Mouse (Mus musculus): ENCODE results near the gene Gm4131.
"Not testable (repeated sequence)": the region's sequence is repeated elsewhere in the genome, so short reads cannot be mapped to it uniquely, and the experiment has no call there.

Gene Gm4131

GRCm38 (mm10) chr14:62566821-62567220 lies at the start of gene Gm4131:
Gene Gm4131, minus strand, starts transcription at chr14:62566921.
- not testable (repeated sequence) for DNase-seq (ENCODE audit: low read depth, low spot score)

- DNase-seq (ENCODE audit: low read depth, low spot score): no peak
These were observed 43.2 kb upstream of the Gm4131 start for GRCm38 (mm10) chr14:62609904-62610303.

- DNase-seq (ENCODE audit: low read depth, low spot score): no peak
These were observed 41.1 kb upstream of the Gm4131 start for GRCm38 (mm10) chr14:62607791-62608196.

- no peak for DNase-seq (ENCODE audit: low read depth, low spot score)
These were observed 36.1 kb upstream of the Gm4131 start for GRCm38 (mm10) chr14:62602869-62603268.

- DNase-seq (ENCODE audit: low read depth, low spot score): no peak
These were observed 35.5 kb upstream of the Gm4131 start for GRCm38 (mm10) chr14:62602271-62602670.

- no peak for DNase-seq (ENCODE audit: low read depth, low spot score)
These were observed 33.4 kb upstream of the Gm4131 start for GRCm38 (mm10) chr14:62600109-62600522.

GRCm38 (mm10) chr14:62585338-62585737 lies 18.6 kb upstream of the Gm4131 start:
- DNase-seq (ENCODE audit: low read depth, low spot score): no peak

GRCm38 (mm10) chr14:62584637-62585036 lies 17.9 kb upstream of the Gm4131 start:
- DNase-seq (ENCODE audit: low read depth, low spot score): no peak

GRCm38 (mm10) chr14:62581768-62582167 lies 15.0 kb upstream of the Gm4131 start:
- DNase-seq (ENCODE audit: low read depth, low spot score): no peak

GRCm38 (mm10) chr14:62580945-62581344 lies 14.2 kb upstream of the Gm4131 start:
- peak; percentile 73 for DNase-seq (ENCODE audit: low read depth, low spot score)

- DNase-seq (ENCODE audit: low read depth, low spot score): no peak
These were observed 9.1 kb upstream of the Gm4131 start for GRCm38 (mm10) chr14:62575862-62576261.

- no peak for DNase-seq (ENCODE audit: low read depth, low spot score)
These were observed 8.2 kb upstream of the Gm4131 start for GRCm38 (mm10) chr14:62574906-62575305.

GRCm38 (mm10) chr14:62573454-62573853 lies 6.7 kb upstream of the Gm4131 start:
- no peak for DNase-seq (ENCODE audit: low read depth, low spot score)

- DNase-seq (ENCODE audit: low read depth, low spot score): no peak
These were observed 3.6 kb upstream of the Gm4131 start for GRCm38 (mm10) chr14:62570299-62570698.

- DNase-seq (ENCODE audit: low read depth, low spot score): no peak
These were observed 2.7 kb upstream of the Gm4131 start for GRCm38 (mm10) chr14:62569463-62569862.

- DNase-seq (ENCODE audit: low read depth, low spot score): no peak
These were observed 3.0 kb downstream of the Gm4131 start for GRCm38 (mm10) chr14:62563679-62564078.

- peak; percentile 29 for DNase-seq (ENCODE audit: low read depth, low spot score)
These were observed 4.6 kb downstream of the Gm4131 start for GRCm38 (mm10) chr14:62561875-62562748.

- no peak for DNase-seq (ENCODE audit: low read depth, low spot score)
These were observed 9.6 kb downstream of the Gm4131 start for GRCm38 (mm10) chr14:62557111-62557510.

GRCm38 (mm10) chr14:62555840-62556810 lies 10.6 kb downstream of the Gm4131 start:
- DNase-seq (ENCODE audit: low read depth, low spot score): no peak

GRCm38 (mm10) chr14:62555309-62555829 lies 11.4 kb downstream of the Gm4131 start, which contains the start of gene Fam124a:
Gene Fam124a, plus strand, starts transcription at chr14:62555737.
- no peak for DNase-seq (ENCODE audit: low read depth, low spot score)

- DNase-seq (ENCODE audit: low read depth, low spot score): no peak
These were observed 12.9 kb downstream of the Gm4131 start for GRCm38 (mm10) chr14:62553786-62554185.

- DNase-seq (ENCODE audit: low read depth, low spot score): no peak
These were observed 13.9 kb downstream of the Gm4131 start for GRCm38 (mm10) chr14:62552771-62553170.

Measured in A20 (cell line).